Mouse (Mus musculus) fat pad, adult 2 months (tissue): ENCODE measurements around the gene Tmem81.
A peak's percentile ranks its signal among the peaks of the same experiment; 100 is the strongest.

ENCODE experiments used
- DNase-seq: peaks from one replicate; pipeline ENCODE4 v3.0.0-alpha.2; 2011; ENCODE audit warnings: low read depth, low spot score; ENCODE audit errors: extremely low read depth

Tmem81 gene

DNA sequence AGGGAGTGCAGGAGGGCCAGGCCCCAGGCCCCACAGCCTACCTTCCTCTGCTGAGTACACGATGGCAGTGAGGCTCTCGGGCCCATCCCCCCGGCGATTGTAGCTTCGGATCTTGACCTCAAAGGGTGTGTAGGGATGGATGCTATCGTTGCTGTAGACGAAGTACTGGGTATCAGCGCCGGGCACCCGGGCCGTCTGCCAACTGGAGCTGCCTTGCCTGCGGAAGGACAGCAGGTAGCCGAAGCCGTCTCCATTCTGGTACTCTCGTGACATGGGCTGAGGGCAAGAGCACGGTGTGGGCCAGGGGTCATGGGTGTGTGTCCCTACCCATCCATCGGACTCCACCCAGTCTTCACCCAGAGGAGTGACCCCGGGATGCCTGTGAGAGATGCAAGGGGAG, 12.6 kb downstream of the Tmem81 start:
- no peak for DNase-seq

DNA sequence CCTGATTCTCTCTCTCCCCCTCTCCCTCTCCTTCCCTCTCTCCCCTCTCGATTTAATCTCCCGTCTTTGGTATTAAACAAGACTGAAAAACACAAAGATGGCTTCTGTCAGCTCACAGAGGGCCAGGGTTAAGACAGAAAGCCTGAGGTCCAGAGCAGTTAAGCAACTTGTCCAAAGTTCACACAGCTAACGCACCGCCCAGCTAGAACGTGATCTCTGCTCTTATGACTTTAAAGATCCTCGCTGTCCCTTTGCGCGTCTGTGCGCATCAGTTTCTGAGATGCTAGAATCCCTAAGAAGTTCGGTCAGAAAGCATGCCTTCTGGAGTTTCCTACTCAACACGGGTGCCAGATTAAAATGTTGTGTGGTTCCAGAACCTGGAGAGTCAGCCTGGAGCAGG, 13.7 kb downstream of the Tmem81 start:
- DNase-seq: no peak

DNA sequence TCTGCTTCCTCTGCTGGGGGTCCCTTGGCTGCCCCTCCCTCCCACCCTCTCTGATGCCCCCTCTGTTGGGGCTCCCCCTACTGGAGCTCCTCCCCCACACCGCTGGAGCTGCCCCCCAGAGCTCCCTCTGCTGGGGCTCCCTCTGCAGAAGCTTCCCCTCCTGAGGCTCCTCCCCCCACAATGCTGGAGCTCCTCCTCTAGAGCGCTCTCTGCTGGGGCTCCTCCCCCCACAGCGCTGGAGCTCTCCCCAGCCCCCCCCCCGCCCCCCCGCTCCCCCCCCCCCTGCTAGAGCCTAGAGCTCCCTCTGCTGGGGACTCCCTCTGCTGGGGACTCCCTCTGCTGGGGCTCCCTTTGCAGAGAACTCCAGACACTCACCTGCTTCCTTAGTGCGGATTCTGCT, 14.7 kb downstream of the Tmem81 start:
- DNase-seq: no peak

DNA sequence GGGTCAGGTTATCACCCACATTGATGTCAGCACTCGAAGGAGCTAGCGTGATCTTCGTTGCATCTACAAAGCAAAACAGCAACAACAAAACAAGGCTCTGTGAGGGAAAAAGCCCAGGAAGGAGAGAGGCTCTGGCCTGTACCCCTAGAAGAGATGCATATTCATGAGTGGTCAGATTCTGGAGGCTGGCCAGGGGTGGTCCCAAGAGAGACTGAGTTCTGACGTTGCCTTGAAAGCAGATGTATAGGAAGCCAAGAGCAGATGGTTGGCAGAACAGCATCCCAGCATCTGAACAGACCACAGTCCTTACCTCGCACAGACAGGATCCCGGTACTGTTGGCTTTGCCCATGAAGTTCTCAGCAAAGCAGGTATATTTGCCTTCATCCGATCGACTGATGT, 17.0 kb downstream of the Tmem81 start:
- no peak for DNase-seq

DNA sequence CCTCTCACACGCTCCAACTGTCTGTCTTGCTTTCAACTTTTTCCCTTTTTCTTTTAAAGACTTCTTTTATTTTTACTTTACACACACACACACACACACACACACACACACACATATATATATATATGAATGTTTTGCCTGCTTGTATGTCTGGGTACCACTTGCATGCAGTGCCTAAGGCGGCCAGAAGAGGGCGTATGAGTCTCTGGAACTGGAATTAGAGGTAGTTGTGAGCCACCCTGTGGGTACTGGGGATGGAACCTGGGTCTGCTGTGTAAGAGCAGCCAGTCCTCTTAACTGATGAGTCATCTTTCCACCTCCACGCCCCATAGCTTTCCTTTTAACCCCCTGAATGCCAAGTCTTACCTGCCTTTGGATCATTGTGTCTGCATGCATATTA, 17.9 kb downstream of the Tmem81 start:
- no peak for DNase-seq

DNA sequence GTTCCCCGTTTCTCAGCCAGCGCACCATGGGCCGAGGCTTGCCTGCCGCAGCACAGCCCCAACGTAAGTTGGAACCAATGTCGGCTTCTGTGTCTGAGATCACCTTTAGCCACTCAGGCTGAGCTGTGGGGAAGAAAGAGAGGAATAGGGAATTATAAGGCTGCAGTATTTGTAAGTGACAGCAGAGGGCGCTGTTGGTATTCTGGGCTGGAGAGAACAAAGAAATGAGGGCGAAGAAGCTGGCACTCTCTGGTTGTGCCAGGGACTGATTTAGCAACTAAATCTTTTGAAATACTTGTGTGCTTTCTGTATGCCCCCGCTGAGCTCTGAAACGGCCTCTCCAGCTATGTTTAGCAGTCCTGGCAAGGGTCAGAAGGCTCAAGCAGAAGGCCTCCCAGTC, 19.8 kb downstream of the Tmem81 start:
- peak; percentile 37 for DNase-seq

DNA sequence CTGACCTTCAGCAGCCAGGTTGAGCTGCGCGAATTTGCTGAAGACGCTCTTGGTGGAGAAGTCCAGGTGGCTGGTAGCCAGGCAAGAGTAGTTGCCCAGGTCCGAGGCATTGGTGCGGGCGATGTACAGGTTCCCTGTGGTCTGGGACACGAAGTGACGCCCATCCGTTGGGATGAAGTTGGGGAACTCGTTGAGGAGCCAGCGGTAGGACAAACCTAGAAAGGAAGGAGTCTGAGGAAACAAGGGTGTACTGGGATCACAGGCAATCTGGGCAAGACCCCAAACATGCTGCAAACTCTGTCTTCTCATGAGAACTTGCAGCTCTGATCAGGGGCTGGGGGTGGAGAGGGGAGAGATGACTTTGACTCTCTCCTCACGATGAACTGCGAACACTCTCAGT, 22.0 kb downstream of the Tmem81 start:
- no peak for DNase-seq

DNA sequence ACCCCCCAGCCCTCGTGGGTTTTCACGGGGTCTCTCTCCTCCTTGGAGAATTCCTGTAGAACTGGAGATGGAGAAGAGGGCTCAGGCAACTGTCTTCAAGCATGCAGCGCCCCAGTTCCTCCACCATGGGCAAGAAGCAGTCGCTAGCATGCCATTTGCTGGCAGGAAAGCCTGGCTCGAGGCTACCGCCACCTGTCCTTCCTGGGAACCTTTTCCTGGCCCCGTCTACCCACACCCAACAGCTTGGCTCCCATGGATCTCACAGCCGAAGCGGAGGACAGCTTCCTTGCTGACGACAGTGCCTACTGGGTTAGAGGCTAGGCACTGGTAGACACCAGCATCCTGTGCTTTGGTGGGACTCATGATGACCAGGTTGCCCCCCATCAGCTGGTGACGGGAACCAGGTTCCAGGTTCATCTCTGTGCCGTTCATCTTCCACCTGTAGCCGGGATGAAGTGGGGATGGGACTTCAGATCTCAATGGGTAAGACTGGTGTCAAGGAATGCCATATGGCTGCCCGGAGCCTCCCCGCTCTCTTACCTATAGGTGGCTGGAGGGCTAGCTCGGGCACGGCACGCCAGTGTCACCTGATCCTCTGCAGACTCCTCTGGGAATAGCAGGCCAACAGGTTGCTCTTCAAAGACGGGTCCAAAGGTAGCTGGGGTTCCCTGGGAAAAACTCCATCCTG, 22.8 kb downstream of the Tmem81 start:
- no peak for DNase-seq

DNA sequence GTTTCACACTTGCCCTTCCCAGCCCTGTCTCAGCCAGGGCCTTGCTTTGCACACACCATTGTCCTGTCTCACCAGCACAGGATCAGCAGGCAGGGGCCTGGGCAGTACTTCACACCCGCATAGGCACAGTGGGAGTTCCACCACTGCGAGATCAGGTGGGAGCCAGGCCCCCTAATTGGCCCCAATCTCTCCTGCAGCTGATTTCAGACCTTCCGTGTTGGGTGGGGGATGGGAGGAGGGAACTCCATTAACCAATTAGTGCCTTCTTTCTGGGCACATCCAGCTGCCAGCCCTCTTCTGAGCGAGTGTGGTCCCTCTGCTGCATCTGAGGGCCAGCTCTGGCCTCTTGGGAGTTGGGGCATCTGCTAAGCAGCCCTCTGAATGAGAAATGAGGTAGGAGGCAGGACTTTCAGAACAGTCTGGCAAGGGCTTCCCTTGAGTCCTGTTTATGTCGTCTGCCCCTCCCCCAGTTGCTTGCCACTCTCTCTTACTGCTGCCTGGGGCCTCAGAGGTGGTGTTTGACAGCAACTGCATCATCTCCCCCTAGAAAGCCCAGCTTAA, 24.7 kb downstream of the Tmem81 start:
- no peak for DNase-seq

DNA sequence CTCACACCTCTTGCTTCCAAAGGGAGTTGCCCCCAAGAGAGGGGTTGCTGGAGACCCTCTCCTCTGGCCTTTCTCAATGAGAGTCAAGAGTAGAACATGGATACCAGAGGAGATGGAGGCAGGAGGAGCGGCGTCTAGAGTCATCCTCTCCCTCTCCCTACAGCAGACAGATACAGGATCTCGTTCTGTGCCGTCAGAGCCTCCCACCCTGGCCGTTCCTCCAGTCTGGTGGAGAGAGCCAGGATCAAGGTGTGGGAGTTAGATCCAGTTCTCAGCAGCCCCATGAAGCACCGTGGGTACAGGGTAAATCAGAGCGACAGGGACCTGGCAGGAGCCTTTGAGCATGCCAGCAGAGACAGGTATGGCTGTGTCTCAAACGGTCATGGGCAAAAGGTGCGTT, 26.5 kb downstream of the Tmem81 start:
- no peak for DNase-seq

DNA sequence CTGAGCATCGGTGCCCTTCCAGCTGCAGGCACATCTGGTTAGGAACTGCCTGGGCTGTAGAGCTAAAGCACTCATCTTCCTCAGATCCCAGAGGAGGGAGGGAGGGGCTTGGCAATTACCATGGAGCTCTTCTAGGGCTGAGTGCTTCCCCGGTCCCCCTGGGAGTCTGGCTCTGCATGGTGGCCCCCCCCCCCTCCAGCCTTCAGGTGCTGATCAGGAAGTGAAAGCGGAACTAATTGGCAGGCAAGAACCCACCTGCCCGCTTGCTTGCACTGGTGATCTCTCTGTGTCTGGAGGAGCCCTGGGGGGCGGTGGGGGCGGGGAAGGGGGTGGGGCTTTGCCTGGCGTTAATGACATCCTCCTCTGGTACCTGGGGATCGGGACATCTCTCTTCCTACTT, 27.8 kb downstream of the Tmem81 start:
- DNase-seq: no peak

DNA sequence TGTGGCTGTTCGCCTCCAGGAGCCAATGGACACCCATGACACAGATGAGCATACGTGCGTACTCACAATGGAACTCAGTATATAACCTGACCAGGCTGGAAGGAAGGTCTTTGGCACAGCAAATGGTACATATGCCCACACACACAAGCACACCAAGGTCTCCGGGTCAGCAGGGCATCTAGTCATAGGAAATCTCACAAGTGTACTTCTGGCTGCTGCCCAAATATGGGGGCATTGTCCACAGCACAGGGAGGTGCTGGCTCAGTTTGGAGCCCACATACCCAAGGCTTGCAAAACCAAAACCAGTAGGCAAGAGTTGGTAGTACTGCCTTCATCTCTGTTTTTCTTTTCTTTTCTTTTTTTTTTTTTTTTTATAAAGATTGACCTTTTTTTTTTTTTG, 29.5 kb downstream of the Tmem81 start:
- no peak for DNase-seq

DNA sequence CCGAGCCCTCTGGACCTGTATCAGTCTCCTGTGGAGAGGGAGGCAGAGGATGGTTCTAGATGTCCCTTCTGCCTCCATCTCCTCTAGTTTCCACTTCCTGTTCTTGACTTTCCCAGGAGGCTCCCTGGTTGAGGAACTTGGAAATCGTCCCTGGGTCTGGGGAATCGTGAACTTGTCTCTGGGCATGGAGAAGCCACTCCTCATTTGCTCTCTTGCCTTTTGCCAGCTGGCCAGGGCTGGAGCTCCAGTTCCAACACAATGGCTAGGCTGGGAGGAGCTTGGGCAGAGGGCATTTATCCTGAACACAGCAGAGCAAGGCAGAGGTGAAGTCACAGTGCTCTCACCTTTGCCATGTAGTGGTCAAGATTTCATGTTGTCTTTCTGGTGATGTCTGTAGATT, 30.4 kb downstream of the Tmem81 start:
- no peak for DNase-seq

DNA sequence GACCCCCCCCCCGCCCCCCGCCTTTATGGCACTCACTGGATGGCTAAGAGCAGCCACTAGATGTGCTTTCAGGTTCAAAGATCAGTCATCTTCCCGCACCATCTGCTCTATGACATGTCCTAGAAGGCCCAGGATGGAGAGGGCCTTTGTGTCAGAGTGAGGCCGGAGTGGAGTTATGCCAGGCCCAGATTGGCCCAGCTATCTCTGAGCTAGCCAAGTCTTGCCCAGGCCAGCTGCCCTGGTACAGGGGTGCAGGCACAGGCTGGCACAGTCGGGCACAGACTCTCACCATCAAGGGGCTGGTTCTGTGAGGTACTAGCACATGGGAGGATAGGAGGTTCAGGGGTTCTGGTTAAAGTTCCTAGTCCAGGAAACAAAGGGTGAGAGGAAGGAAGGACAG, 31.7 kb downstream of the Tmem81 start:
- no peak for DNase-seq

DNA sequence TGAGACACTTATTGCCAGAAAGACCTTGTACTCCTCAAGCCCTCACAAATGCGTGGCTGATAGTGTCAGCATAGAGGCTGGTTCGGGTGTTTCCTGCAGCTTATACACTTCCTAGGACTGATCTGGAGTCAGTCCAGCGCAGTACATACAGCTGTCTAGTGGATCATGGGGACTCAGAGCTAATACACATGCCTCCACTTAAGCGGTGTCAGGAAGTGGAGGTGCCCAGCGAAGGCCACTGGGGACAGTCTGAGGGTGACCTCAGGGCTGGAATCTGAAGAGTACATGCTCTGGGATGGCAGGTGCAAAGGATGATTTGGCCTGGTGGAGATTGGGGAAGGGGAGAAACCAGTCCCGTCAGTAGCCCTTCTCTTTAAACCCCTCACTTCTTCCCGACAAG, 34.7 kb downstream of the Tmem81 start:
- DNase-seq: no peak

DNA sequence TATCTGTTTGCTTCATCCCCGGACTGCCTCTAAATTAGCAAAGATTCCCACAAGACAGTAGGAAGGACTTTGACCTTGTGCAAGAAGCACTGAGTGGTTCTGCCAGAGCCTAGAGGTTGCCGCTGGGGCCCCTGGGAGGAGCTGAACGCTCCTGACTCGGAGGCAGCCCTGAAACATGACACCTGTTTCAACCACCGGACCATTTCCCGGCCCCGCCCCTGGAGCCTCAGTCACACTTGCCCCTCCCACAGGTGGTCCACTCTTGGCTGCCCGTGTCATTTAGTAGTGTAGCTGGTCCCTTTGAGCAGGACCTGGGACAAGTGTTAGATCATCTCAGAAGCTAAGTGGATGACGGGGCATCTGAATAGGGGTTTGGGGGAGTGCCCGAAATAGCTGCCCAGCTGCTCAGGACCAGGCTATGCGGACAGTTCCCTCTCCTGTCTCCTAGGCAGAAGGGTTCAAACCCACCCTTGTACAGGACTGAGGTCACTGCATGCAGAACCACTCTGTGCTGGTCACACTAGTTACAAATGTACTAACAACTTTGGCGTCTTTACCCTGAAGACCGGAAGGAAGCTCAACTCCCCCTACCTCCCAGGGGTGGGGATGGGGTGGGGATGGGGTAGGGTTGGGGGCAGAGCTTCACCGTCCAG, 35.3 kb downstream of the Tmem81 start:
- DNase-seq: no peak

DNA sequence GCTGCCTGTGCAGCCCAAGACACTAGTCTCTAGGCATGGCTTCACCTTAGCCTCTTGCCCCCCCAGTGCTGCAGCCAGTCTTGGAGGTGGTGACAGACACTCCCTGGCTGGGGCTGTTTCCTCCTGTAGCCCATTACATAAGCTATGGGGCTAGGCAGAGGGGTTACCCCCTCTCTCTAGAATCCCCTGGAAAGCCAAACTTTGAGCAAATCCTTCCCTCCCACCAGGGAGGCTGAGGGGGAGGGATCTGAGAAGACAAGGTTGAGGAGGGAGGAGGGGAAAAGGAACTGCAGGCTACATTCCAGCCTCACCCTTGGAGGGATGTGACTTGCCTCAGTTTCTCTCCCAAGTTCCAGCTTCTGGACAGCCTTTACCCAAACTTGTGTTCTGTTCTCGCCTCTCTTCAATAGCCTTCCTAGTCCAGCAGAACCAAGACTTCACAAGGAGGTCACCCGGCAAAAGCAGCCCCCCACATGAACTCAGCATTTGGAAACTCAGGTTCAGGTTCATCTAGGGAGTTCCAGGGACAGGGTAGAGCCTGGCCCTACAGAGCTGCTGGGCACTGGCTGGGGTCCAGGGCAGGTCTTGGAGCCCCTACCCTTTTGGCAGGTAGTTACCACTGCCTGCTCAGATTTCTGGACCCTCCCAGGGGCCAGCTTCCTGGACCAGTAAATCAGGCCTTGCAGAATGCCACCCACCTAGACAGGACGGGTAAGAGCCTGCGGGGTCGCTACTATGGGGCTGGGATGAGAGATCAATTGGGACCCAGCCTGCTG, 36.0 kb downstream of the Tmem81 start:
- no peak for DNase-seq

DNA sequence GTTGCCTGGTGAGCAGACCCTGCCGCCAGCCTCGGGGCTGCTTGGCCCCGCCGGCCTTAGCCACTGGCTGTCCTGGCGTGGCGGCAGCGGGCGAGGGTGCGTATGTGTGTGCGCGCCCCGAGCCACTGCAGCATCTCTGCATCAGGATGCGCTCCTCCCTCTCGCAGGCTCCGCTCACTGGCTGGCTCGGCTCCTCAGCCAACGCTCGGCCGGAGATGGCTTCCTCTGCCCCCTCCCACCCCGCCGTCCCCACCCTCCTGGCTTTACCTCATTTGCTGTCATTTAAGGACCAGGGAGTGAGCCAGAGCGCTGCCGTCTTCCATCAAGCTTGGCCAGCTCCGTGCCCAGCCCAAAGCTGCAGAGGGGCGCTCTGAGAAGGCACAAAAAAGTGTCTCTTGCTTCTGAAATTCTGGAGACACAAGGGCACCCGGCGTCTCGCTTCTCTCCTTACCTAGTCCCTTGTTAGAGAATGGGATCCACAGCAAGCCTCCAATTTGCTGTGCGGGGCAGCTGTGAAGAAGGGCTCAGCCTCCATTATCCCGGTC, 36.8 kb downstream of the Tmem81 start, which contains the start of gene Cntn2:
Gene Cntn2, minus strand, starts transcription at position 495 of the 545 bp plus-strand sequence.
- DNase-seq: no peak

DNA sequence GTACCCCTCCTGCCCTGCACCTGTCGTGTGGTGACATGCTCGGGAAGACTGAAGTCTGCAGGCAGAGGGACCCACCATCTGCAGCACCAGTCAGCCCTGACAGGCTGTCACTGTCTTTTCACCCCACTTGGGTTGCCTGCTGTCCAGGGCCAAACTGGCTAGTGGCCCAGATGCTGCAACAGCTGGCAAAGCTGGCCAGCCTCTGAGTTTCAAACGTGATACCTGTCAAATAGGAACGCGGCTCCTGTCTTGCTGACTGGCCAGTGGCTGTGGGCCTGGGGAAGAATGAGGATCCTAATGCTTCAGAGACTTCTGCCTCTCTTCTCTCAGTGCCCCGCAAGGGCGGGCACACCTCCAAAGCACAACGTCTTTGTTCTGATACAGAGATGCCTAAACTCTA, 37.8 kb downstream of the Tmem81 start:
- no peak for DNase-seq

DNA sequence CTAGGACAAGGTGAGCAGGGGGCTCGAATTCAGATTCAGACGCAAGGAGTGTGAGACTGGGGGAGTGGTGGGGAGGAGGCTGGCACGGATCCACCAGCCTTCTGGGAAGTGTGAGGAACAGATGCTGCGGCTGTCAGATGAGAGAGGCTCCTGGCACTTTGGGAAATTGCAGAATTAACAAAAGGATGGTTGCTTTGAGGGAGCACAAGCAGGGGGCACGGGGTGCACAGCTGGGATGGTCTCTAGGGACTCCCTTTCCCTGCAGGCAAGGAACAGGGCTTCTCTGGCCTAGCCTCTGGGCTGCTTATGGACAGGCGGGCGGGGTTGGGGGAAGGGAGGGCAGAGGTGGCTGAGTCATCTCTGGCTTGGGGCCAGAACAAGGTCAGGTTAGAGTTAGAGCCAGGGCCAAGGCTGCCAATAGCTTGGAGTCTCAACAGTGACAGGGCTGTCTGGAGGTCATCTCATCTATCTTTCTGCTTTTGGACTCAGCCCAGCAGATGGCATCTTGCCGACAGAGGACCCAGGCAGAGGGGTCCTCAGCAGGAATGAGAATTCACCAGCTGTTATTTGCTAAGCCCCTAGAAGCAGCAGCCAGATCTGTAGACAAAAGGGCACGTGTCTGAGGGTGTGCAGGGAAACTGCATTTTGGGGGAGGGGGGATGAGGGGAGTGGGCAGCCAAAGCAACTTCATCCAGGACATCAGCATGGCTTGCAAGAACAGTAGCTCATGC, 52.0 kb downstream of the Tmem81 start:
- no peak for DNase-seq
